Mouse (Mus musculus) E14TG2a.4 (cell line): ENCODE data around the gene Gsto1.

Experiments used
- CTCF ChIP-seq: conservative IDR thresholded peaks from 2 replicates; pipeline ENCODE4 v1.5.1; 2014; ENCODE audit warnings: low read length
- POU5F1 ChIP-seq: IDR thresholded peaks from 2 replicates; pipeline ENCODE4 v1.6.1; 2014; ENCODE audit warnings: low read length, borderline replicate concordance

DNA sequence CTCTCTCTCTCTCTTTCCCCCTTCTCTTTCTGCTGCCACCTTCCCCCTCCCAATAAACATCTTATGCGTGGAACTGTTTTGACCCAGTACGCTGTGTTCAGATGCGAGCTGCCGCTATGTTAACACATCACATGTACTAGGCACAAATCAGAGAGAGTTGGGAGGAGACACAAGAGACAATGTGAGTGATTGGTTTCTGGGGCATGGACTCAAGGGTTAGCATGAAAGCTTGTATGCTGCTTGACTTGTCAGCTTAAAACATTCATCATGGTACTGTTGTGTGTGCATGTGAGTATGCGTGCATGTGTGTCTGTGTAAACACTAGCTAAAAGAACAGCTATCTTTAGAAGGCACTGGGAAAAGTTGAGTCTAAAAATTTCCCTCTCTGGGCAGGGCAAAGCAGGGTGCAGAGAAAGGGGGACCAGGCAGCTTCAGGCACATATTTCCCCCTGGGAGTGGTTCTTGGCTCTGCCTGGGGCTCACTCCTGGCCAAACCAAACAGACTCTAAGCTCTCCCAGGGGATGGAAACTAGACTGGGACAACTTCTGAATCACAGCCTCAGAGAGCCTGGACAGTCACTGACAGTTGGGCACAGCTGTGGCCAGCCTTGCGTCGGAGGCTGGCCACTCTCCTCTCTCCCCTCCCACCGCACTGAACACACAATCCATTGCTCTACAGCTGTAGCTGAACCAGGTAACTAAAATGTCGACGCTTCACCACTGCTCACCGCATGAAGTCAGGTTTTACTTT, 37.0 kb downstream of the Gsto1 start:
- TF ChIP-seq CTCF (no peak), POU5F1 (no peak)
